Mouse (Mus musculus) ovary, postnatal 14 days (tissue): ENCODE data around the gene Plppr1.
"Not testable (repeated sequence)": the region's sequence is repeated elsewhere in the genome, so short reads cannot be mapped to it uniquely, and the experiment has no call there.

Experiments used
- DNase-seq: peaks from one replicate; pipeline ENCODE4 v3.0.0; 2022; ENCODE audit warnings: low spot score

Plppr1 gene

GRCm38 (mm10) chr4:49232206-49233031 lies 173.3 kb downstream of the Plppr1 start:
- no peak for DNase-seq

- DNase-seq = no peak
These were observed 173.9 kb downstream of the Plppr1 start for GRCm38 (mm10) chr4:49233032-49233406.

GRCm38 (mm10) chr4:49238111-49238510 lies 179.0 kb downstream of the Plppr1 start:
- DNase-seq = no peak

- DNase-seq = no peak
These were observed 180.4 kb downstream of the Plppr1 start for GRCm38 (mm10) chr4:49239451-49239850.

GRCm38 (mm10) chr4:49244791-49245190 lies 185.7 kb downstream of the Plppr1 start:
- DNase-seq = no peak

- DNase-seq = no peak
These were observed 186.2 kb downstream of the Plppr1 start for GRCm38 (mm10) chr4:49245274-49245673.

GRCm38 (mm10) chr4:49251262-49251661 lies 192.2 kb downstream of the Plppr1 start:
- peak; percentile 3 for DNase-seq

- no peak for DNase-seq
These were observed 193.1 kb downstream of the Plppr1 start for GRCm38 (mm10) chr4:49252169-49252568.

- no peak for DNase-seq
These were observed 219.4 kb downstream of the Plppr1 start for GRCm38 (mm10) chr4:49278515-49278914.

- DNase-seq = no peak
These were observed 225.7 kb downstream of the Plppr1 start for GRCm38 (mm10) chr4:49284692-49285291.

GRCm38 (mm10) chr4:49285340-49286196 lies 226.5 kb downstream of the Plppr1 start:
- DNase-seq = no peak

GRCm38 (mm10) chr4:49286197-49286492 lies 227.1 kb downstream of the Plppr1 start:
- no peak for DNase-seq

GRCm38 (mm10) chr4:49296434-49296833 lies 237.4 kb downstream of the Plppr1 start:
- DNase-seq = no peak

GRCm38 (mm10) chr4:49299576-49299975 lies 240.5 kb downstream of the Plppr1 start:
- DNase-seq = no peak

GRCm38 (mm10) chr4:49321903-49322635 lies 263.0 kb downstream of the Plppr1 start:
- no peak for DNase-seq

- not testable (repeated sequence) for DNase-seq
These were observed 278.9 kb downstream of the Plppr1 start for GRCm38 (mm10) chr4:49337949-49338348.

- not testable (repeated sequence) for DNase-seq
These were observed 281.0 kb downstream of the Plppr1 start for GRCm38 (mm10) chr4:49340091-49340490.

- DNase-seq = not testable (repeated sequence)
These were observed 288.9 kb downstream of the Plppr1 start for GRCm38 (mm10) chr4:49348001-49348400.

GRCm38 (mm10) chr4:49348677-49349076 lies 289.6 kb downstream of the Plppr1 start:
- DNase-seq = no peak

GRCm38 (mm10) chr4:49350470-49350869 lies 291.4 kb downstream of the Plppr1 start:
- DNase-seq = no peak

- no peak for DNase-seq
These were observed 298.0 kb downstream of the Plppr1 start for GRCm38 (mm10) chr4:49357097-49357496.

- DNase-seq = not testable (repeated sequence)
These were observed 309.0 kb downstream of the Plppr1 start for GRCm38 (mm10) chr4:49368046-49368445.
